Mouse (Mus musculus) MEL (cell line): ENCODE data around the gene Cd247.

Experiments
- KAT2A ChIP-seq: conservative IDR thresholded peaks from 2 replicates; pipeline ENCODE4 v1.6.1; 2012; ENCODE audit warnings: low read depth, low read length, improper control_type of control experiment, inconsistent platforms
- POLR2A ChIP-seq, 2 experiments: IDR thresholded peaks; 2 replicates each; pipeline ENCODE4 v1.6.1; 2011 to 2012; ENCODE audit warnings: low read length in 2 of 2, mild to moderate bottlenecking in 2 of 2, control low read depth in 1 of 2, improper control_type of control experiment in 1 of 2, low read depth in 1 of 2, moderate library complexity in 1 of 2; ENCODE audit not compliant: control insufficient read depth in 1 of 2, insufficient read depth in 1 of 2, poor library complexity in 1 of 2
- UBTF ChIP-seq: IDR thresholded peaks from 2 replicates; pipeline ENCODE4 v1.6.1; 2012; ENCODE audit warnings: low read depth, mild to moderate bottlenecking, inconsistent platforms, low read length, improper control_type of control experiment, moderate library complexity, borderline replicate concordance; ENCODE audit not compliant: insufficient read depth

GRCm38 (mm10) chr1:165858356-165858755, 69.9 kb downstream of the Cd247 start:
- TF ChIP-seq UBTF (no peak), POLR2A (IDR thresholded peaks at IDR 0.05; ENCODE audit: control insufficient read depth in 1 of 2, insufficient read depth in 1 of 2, low read depth in 1 of 2, low read length in 2 of 2, poor library complexity in 1 of 2) (no peak), KAT2A (no peak)
